Mouse (Mus musculus) neural tube, embryonic 15.5 days (tissue): Measurements from ENCODE around the gene Cd2bp2. TPM values are rescaled to one million over a fixed set of nuclear protein-coding genes. Genes with fewer than 3 reads are reported as not detected.

Experiments used
- ATAC-seq: fragments of 200-750 bp; cut with Nextera tagmentation; 2 replicates; pipeline ENCODE4 v1.8.0; 2017; ENCODE audit warnings: mild to moderate bottlenecking, moderate TSS enrichment, moderate library complexity; ENCODE audit not compliant: low FRiP score
- H3K27ac ChIP-seq: fragments of 300-500 bp; sonication (generic); replicated peaks from 2 replicates; pipeline ENCODE4 v1.5.1; 2015; ENCODE audit warnings: mild to moderate bottlenecking, inconsistent platforms
- H3K27me3 ChIP-seq: fragments of 300-500 bp; sonication (generic); replicated peaks from 2 replicates; pipeline ENCODE4 v1.6.1; 2015; ENCODE audit warnings: inconsistent platforms
- H3K36me3 ChIP-seq: fragments of 300-500 bp; sonication (generic); 2 replicates; pipeline ENCODE4 v1.6.1; 2015; ENCODE audit warnings: inconsistent platforms
- H3K4me1 ChIP-seq: fragments of 300-500 bp; sonication (generic); 2 replicates; pipeline ENCODE4 v1.6.1; 2015; ENCODE audit warnings: inconsistent platforms
- H3K4me2 ChIP-seq: fragments of 300-500 bp; sonication (generic); 2 replicates; pipeline ENCODE4 v1.6.1; 2015; ENCODE audit warnings: inconsistent platforms, mild to moderate bottlenecking, moderate library complexity
- H3K4me3 ChIP-seq: fragments of 300-500 bp; sonication (generic); replicated peaks from 2 replicates; pipeline ENCODE4 v1.5.1; 2015; ENCODE audit warnings: mild to moderate bottlenecking, inconsistent platforms
- H3K9ac ChIP-seq: fragments of 300-500 bp; sonication (generic); replicated peaks from 2 replicates; pipeline ENCODE4 v1.6.1; 2015; ENCODE audit warnings: mild to moderate bottlenecking, inconsistent platforms
- H3K9me3 ChIP-seq: fragments of 300-500 bp; sonication (generic); replicated peaks from 2 replicates; pipeline ENCODE4 v1.6.1; 2016; ENCODE audit warnings: inconsistent platforms
- WGBS: fragments of 180-500 bp; shearing (Covaris S2); methylation state at CpG from one replicate; pipeline ENCODE4 v1.1.7; 2015; ENCODE audit warnings: mixed read lengths; 5-methylcytosine and 5-hydroxymethylcytosine counted together
- polyA plus RNA-seq: library from polyadenylated mRNA; unstranded; fragments of >200 nt; fragmentation: Nextera tagmentation; extraction: Ambion mirVana; gene quantifications from 2 replicates; pipeline ENCODE4 v1.2.1, GENCODE M21; 2015

The Cd2bp2 gene
- polyA plus RNA-seq, 1 experiment from 2014 or later, result 64.2 TPM

DNA sequence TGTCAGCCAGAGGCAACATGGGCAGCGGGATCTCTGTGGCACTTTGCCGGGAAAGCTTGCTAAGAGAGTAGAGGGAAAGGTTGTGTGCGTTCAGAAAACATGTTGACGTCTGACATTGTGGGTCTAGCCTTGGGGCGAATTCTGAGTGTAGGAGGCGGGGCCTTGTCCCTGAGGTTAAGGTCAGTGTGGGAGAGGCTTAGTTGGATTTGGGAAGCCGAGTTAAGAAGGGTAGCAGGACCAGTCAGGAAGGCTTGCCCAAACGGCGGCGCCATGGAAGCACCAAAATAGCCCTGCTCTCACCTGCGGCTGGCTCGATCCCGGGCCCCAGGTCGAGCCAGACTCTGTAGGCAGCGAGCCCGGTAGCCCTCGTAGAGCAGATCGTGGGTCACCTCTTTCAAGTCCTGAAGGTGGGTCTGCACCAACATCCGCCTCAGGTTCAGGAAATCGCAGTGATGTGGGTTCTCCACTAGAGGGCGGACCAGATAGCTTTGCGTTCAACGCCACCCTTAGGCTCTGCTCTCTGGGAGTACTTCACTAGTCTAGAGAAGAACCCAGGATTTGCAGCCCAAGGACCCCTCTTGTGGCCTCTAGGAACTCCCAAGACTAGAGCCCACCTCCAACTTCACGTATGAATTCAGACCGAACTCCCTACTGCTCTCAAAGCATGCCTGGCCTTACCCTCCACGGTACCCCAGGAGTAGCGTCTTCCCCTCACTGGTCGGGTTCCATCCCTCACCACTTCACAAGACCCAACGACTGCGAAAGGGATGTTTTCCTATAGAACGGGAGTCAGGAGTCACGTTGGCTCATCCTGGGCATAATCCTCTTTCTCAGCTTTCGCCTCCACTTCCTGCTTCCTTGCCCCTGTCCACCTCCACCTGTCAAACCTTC is 19.4 kb upstream of the Cd2bp2 start:
- H3K27ac ChIP-seq, result no peak overlapping the region
- H3K36me3 ChIP-seq, result no peaks in the 10 kb centered on the region
- ATAC-seq, result peak; percentile 43; the same call in 1 of the 2 replicates
- no peaks in the 10 kb centered on the region for H3K9me3 ChIP-seq
- peak overlapping the region; percentile 25 for H3K4me3 ChIP-seq
- H3K27me3 ChIP-seq, result peaks cover 10% of the 10 kb centered on the region
- peaks cover 8% of the 10 kb centered on the region for H3K4me1 ChIP-seq
- H3K4me2 ChIP-seq, result peak overlapping the region; percentile 54
- WGBS, result 25% methylated on average over 33 of the region's 33 CpGs
- H3K9ac ChIP-seq, result peak overlapping the region; percentile 23; the same call in 1 of the 2 replicates

DNA sequence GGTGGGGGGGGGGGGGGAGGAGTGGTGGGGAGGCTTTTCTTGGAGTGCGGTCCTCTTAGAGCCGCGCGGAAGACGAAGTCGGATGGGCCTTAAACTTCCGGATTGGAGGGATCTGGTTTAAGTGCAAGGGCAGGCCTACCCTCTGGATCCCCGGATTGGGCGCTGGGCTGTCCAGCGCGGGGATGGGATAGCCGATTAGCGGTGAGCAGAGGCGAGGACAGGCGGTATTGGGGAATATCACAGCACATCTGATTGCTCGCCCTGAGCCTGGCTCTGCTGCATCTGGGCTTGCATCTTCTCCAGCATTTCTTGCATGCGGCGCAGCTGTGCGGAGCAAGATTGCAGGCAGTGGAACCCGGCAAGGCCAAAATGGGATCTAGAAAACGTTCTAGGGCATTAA is 18.7 kb upstream of the Cd2bp2 start:
- no peak for ATAC-seq
- peaks cover 10% of the 10 kb centered on the region for H3K27me3 ChIP-seq
- H3K4me3 ChIP-seq, result peak overlapping the region; percentile 25; the same call in 1 of the 2 replicates
- 29% methylated on average over 21 of the region's 21 CpGs for WGBS
- peaks cover 13% of the 10 kb centered on the region for H3K4me1 ChIP-seq
- H3K4me2 ChIP-seq, result peak overlapping the region; percentile 54
- no peak overlapping the region for H3K27ac ChIP-seq
- 0 out of 2 replicates have a peak overlapping the region, but pooled peaks have one; percentile 30 for H3K9ac ChIP-seq
- no peaks in the 10 kb centered on the region for H3K9me3 ChIP-seq
- no peaks in the 10 kb centered on the region for H3K36me3 ChIP-seq

- H3K4me1 ChIP-seq, result peaks cover 16% of the 10 kb centered on the region
- ATAC-seq, result no peak
- WGBS, result 51% methylated on average over 12 of the region's 12 CpGs
- no peaks in the 10 kb centered on the region for H3K36me3 ChIP-seq
- no peak overlapping the region for H3K9ac ChIP-seq
- no peak overlapping the region for H3K27ac ChIP-seq
- no peaks in the 10 kb centered on the region for H3K9me3 ChIP-seq
- H3K27me3 ChIP-seq, result peaks cover 10% of the 10 kb centered on the region
- H3K4me2 ChIP-seq, result peak overlapping the region; percentile 54; the same call in 1 of the 2 replicates
- H3K4me3 ChIP-seq, result no peak overlapping the region
Measured at GRCm38 (mm10) chr7:127213930-127214329, 18.1 kb upstream of the Cd2bp2 start.

DNA sequence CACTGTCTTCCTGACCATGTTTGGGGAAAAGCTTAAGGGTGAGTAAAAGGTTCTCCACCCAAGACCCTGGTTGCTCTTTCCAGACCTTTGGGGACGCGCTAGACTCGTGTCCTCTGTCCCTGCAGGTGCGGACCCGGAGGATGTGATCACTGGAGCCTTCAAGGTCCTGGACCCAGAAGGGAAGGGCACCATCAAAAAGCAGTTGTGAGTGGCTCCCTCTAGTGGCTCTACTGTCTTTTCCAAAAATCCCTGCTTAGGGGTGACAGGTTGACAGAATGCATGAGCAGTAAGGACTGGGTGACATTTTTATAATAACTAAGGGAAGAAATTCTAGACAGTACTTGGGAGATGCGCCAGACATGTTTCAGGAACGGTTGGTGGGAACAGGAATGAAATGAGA is 17.6 kb upstream of the Cd2bp2 start:
- 46% methylated on average over 7 of the region's 7 CpGs for WGBS
- Histone ChIP-seq H3K4me2 (no peak overlapping the region), H3K4me1 (peaks cover 16% of the 10 kb centered on the region), H3K27me3 (peaks cover 10% of the 10 kb centered on the region), H3K9ac (no peak overlapping the region), H3K36me3 (no peaks in the 10 kb centered on the region), H3K4me3 (no peak overlapping the region), H3K27ac (no peak overlapping the region), H3K9me3 (no peaks in the 10 kb centered on the region)
- no peak for ATAC-seq

DNA sequence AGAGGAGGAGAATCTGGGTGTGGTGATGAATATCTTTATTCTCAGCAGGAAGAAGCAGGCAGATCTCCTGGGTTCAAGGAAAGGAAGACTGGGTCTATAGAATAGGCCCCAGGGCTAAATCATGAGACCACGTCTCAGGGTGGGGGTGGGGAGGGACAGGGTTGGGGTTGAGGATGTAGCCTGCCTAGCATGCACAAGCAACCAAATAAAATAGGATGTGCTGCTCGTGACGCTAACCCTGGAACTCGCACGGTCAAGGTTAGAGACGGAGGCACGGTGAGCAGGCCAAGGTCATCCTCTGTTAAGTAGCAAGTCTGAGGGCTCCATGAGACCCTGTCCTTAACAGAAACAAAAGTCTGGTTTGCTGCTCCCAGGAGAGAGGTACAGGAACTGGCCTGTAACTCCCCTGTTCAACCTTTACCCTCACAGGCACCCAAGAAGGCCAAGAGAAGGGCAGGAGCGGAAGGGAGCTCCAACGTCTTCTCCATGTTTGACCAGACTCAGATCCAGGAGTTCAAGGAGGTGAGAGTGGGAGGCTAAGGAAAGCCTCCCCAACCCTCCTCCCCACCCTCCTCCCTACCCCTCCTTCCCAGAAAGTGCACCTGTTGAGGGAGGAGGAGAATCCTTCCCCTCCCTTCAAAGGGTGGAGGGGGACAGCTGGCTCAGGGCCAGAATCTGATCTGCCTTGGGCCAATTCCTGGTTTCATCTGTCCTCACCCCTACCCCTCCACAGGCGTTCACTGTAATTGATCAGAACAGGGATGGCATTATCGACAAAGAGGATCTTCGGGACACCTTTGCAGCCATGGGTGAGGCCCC is 16.8 kb upstream of the Cd2bp2 start:
- Histone ChIP-seq H3K9ac (no peak overlapping the region), H3K36me3 (no peaks in the 10 kb centered on the region)
- 93% methylated on average over 12 of the region's 12 CpGs for WGBS

GRCm38 (mm10) chr7:127211014-127211745 is 15.3 kb upstream of the Cd2bp2 start:
- 67% methylated on average over 5 of the region's 5 CpGs for WGBS
- Histone ChIP-seq H3K27me3 (peaks cover 10% of the 10 kb centered on the region), H3K4me1 (peaks cover 28% of the 10 kb centered on the region), H3K9ac (no peak overlapping the region), H3K4me2 (no peak overlapping the region), H3K27ac (no peak overlapping the region), H3K4me3 (no peak overlapping the region), H3K9me3 (no peaks in the 10 kb centered on the region), H3K36me3 (no peaks in the 10 kb centered on the region)
- no peak for ATAC-seq

More for the DNA sequence above, 16.8 kb upstream of the Cd2bp2 start:
- no peak overlapping the region for H3K4me2 ChIP-seq
- H3K4me3 ChIP-seq, result no peak overlapping the region
- H3K27me3 ChIP-seq, result peaks cover 10% of the 10 kb centered on the region
- no peaks in the 10 kb centered on the region for H3K9me3 ChIP-seq
- peaks cover 16% of the 10 kb centered on the region for H3K4me1 ChIP-seq
- H3K27ac ChIP-seq, result no peak overlapping the region
- ATAC-seq, result no peak

- no peak overlapping the region for H3K9ac ChIP-seq
- H3K4me1 ChIP-seq, result peaks cover 32% of the 10 kb centered on the region
- no peak overlapping the region for H3K4me3 ChIP-seq
- H3K9me3 ChIP-seq, result no peaks in the 10 kb centered on the region
- H3K27me3 ChIP-seq, result peaks cover 10% of the 10 kb centered on the region
- H3K27ac ChIP-seq, result no peak overlapping the region; the same call in 1 of the 2 replicates
- H3K4me2 ChIP-seq, result no peak overlapping the region
- H3K36me3 ChIP-seq, result peaks cover 2% of the 10 kb centered on the region; the same call in 1 of the 2 replicates
- WGBS, result 94% methylated on average over 4 of the region's 4 CpGs
- ATAC-seq, result no peak
Measured at GRCm38 (mm10) chr7:127210266-127210665, 14.4 kb upstream of the Cd2bp2 start.

DNA sequence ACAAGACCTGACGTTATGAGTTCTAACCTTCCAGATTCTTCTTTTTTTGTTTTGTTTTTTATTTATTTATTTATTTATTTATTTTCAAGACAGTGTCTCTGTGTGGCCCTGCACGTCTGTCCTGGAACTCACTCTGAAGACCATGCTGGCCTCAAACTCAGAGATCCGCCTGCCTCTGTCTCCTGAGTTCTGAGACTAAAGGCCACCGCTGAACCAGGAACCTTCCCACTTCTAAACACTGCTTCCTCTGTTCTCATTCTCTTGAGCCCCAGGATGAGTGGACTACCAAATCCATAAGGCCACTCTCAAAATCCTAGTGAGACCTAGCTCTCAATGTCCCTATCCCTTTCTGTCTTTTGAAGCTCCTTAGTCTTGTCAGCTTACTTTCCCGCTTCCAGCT is 14.0 kb upstream of the Cd2bp2 start:
- Histone ChIP-seq H3K27me3 (peaks cover 10% of the 10 kb centered on the region), H3K27ac (peak overlapping the region; percentile 85), H3K4me2 (peak overlapping the region; percentile 65), H3K4me3 (no peak overlapping the region), H3K9ac (no peak overlapping the region), H3K4me1 (peaks cover 32% of the 10 kb centered on the region), H3K36me3 (peaks cover 6% of the 10 kb centered on the region; the same call in 1 of the 2 replicates), H3K9me3 (no peaks in the 10 kb centered on the region)
- no peak for ATAC-seq
- WGBS, result 82% methylated on average over 5 of the region's 5 CpGs

DNA sequence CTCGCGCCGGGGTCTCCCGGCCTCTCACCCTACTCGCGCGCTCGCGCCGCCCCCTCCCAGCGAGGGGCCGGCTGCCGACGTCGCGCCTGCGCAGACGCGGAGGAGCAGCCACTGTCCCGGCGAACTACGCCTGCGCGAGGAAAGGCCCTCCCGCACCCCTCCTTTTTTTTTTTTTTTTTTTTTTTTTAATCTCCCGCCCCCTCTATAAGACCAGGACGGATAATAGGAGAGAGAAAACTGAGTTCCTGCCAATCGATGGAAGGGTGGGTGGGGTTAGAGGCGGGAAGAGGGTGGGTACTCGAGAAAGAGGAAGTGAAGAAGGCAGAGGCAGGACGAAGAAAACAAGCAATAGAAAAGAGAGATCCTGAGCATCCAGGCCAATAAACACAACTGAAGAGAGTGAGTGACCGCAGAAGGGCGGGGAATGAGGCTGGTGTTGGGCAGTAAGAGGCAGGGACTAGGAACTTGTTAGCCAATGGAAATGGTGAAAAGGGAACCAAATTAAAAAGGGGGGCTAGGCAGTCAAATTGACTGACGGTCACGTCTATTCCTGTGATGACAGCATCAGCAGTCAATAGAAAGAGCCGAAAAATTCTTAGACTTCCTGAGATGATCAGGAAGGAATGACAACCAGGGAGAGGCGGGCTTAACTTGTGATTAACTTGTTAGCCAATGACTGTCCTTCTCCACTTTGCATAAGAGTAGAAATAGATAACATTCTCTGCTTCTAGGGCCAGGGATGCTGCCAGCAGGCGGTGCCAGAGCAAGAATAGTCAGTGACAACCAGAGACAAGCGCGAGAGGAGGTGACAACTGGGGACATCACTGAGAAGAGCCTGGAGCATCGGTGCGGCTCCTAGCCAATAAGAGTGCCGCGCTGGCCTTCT is 12.9 kb upstream of the Cd2bp2 start, which contains the start of gene Mylpf:
Gene Mylpf (plus strand): TSS at position 338 of the 886 bp plus-strand sequence.
- under 1% methylated on average over 44 of the region's 44 CpGs for WGBS
- Histone ChIP-seq H3K4me1 (peaks cover 36% of the 10 kb centered on the region), H3K4me2 (peak within 1 kb of the TSS; percentile 90), H3K27me3 (peaks cover 3% of the 10 kb centered on the region), H3K27ac (peak within 1 kb of the TSS; percentile 85), H3K9me3 (no peaks in the 10 kb centered on the region), H3K36me3 (peaks cover 7% of the 10 kb centered on the region), H3K9ac (peak within 1 kb of the TSS; percentile 88), H3K4me3 (peak within 1 kb of the TSS; percentile 97)
- ATAC-seq, result peak; percentile 95

DNA sequence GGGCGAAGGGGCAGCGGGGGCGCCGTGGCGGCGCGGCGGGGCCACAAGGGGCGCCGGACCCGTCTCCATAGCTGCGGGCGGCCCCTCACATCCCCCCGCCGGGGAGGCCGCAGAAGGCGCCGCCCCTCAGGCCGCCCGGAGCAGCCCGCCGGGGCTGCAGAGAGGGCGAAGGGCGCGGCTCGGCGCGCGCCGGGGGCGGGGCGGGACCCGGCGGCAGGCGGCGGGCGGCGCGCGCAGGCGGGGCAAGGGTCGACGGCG is 12.4 kb upstream of the Cd2bp2 start, which contains the start of gene Tbc1d10b:
Gene Tbc1d10b (minus strand): TSS at position 174 of the 258 bp plus-strand sequence.
- Histone ChIP-seq H3K4me2 (peak within 1 kb of the TSS; percentile 90), H3K9me3 (no peaks in the 10 kb centered on the region), H3K4me1 (peaks cover 36% of the 10 kb centered on the region), H3K27ac (peak within 1 kb of the TSS; percentile 85), H3K4me3 (peak within 1 kb of the TSS; percentile 97), H3K9ac (peak within 1 kb of the TSS; percentile 88), H3K27me3 (no peaks in the 10 kb centered on the region), H3K36me3 (peaks cover 13% of the 10 kb centered on the region)
- 0% methylated on average over 5 of the region's 44 CpGs for WGBS
- ATAC-seq, result no peak; the same call in 1 of the 2 replicates
